Mouse (Mus musculus): ENCODE measurements around the gene 6430628N08Rik. TPM values are rescaled to one million over a fixed set of nuclear protein-coding genes. Genes with fewer than 3 reads are reported as not detected.

The 6430628N08Rik gene
- polyA plus RNA-seq, 1 experiment from 2014 or later: not detected

DNA sequence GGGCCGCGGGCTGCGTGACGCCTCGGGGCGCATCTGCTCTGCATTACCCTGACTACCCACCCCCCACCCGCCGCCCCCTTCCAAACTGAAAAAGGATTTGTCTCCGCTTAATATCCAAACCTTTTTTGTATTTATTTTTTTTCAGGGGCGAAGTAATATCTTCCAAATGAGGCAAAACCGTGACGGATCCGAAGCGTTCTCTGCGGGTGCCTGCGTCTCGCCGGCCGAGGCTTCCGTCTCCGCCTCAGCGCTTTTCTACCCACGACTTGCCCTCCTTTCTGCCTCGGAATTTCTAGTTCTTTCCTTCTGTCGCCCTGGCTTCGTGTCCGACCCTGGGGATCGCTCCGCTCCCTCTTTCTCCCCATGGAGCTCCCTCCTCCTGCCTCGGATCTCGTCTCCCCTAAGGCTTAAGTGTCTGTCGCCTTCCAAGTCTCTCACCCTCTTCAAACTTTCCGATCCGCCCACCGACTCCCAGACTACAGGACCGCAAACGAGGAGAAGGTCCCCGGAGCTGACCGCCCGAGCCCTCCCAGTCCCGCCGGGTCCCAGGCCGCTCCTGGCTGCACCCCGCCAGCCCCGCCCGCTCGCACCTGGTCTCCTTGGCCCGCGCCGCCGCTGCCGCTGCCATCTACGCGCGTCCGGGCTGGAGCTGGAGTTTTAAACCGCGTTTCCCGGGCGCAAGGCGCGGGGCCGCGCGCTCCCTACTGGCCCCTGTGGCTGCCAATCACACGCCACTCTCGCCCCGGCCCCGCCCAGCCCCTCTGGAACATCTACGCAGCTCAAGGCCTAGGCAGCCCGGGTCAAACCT is 49.0 kb downstream of the 6430628N08Rik start, which contains the start of gene Dmbx1:
Gene Dmbx1, minus strand, starts transcription at position 632 of the 808 bp plus-strand sequence.
- WGBS: under 1% methylated on average over 69 of the region's 71 CpGs
- H3K4me2 ChIP-seq (replicated peaks; ENCODE audit: low read depth, low read length): peak within 1 kb of the TSS; percentile 56
- H3K27me3 ChIP-seq (ENCODE audit: control insufficient read depth, insufficient read depth, low read length): peaks cover 99% of the 10 kb centered on the region
- H3K9me3 ChIP-seq (ENCODE audit: control insufficient read depth, low read length): no peaks in the 10 kb centered on the region
- no peak within 1 kb of the TSS for H3K9ac ChIP-seq (ENCODE audit: low read depth, low read length)
- H3K4me1 ChIP-seq (ENCODE audit: control insufficient read depth, insufficient read depth, low read length): peaks cover 7% of the 10 kb centered on the region
- no peak within 1 kb of the TSS for H3K27ac ChIP-seq (ENCODE audit: low read depth, low read length)
- peak; percentile 8 for ATAC-seq (ENCODE audit: low FRiP score, low TSS enrichment)
- H3K4me3 ChIP-seq (ENCODE audit: low read length): peak within 1 kb of the TSS; percentile 35
- H3K36me3 ChIP-seq (ENCODE audit: control insufficient read depth, insufficient read depth, low read length): no peaks in the 10 kb centered on the region

DNA sequence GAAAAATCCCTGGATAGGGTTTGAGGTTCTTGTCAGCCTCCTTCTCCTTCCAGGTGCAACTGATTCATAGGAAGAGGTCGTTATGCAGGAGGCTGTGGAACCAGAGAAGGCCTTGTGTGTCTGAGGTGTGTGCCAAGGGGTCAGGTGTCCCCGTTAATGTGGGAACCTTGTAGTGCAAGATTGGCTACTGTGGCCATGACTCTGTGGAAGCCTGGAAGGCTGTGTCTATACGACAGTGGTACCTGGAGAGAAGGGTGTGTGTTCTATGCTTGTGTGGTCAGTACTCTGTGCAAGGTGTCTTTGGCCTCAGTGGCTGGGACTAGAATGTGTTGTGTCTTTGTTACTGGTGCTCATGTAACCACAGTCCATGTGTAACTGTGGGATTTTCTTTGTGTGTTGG is 50.2 kb downstream of the 6430628N08Rik start:
- Histone ChIP-seq H3K4me1 (ENCODE audit: control insufficient read depth, insufficient read depth, low read length) (peaks cover 7% of the 10 kb centered on the region), H3K27me3 (ENCODE audit: control insufficient read depth, insufficient read depth, low read length) (peaks cover 99% of the 10 kb centered on the region), H3K27ac (ENCODE audit: low read depth, low read length) (no peak overlapping the region), H3K4me3 (ENCODE audit: low read length) (no peak overlapping the region), H3K4me2 (replicated peaks; ENCODE audit: low read depth, low read length) (no peak overlapping the region), H3K36me3 (ENCODE audit: control insufficient read depth, insufficient read depth, low read length) (no peaks in the 10 kb centered on the region), H3K9me3 (ENCODE audit: control insufficient read depth, low read length) (no peaks in the 10 kb centered on the region), H3K9ac (ENCODE audit: low read depth, low read length) (no peak overlapping the region)
- no peak for ATAC-seq (ENCODE audit: low FRiP score, low TSS enrichment)
- WGBS: 3% methylated on average over 3 of the region's 3 CpGs

DNA sequence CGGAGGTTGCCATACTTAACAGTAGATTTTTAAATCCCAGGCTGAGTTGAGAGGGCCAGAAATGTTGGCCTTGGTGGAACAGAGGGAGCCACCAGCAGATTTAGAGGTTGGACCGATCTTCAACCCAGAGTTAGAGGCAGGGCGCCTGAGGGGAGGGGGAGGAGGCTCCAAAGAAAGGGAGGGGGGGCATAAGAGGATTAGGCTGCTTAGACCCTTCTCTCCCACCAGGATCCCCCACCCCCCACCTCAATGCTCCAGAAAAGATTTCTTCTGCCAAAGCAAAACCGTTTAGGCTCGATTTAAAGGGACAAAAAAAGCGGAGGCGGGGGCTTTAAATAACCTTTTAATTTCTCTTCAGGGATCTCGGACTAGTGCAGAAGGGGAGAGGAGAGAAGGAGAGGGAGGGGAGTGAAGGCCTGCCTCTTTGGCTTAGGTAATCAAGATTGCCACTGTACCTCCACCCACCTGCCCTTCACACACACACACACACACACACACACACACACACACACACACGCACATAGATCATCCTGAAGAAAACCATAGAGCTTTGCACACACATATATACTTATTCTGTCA is 50.9 kb downstream of the 6430628N08Rik start:
- H3K27ac ChIP-seq (ENCODE audit: low read depth, low read length): no peak overlapping the region
- H3K36me3 ChIP-seq (ENCODE audit: control insufficient read depth, insufficient read depth, low read length): no peaks in the 10 kb centered on the region
- peaks cover 7% of the 10 kb centered on the region for H3K4me1 ChIP-seq (ENCODE audit: control insufficient read depth, insufficient read depth, low read length)
- no peak overlapping the region for H3K9ac ChIP-seq (ENCODE audit: low read depth, low read length)
- peaks cover 99% of the 10 kb centered on the region for H3K27me3 ChIP-seq (ENCODE audit: control insufficient read depth, insufficient read depth, low read length)
- no peaks in the 10 kb centered on the region for H3K9me3 ChIP-seq (ENCODE audit: control insufficient read depth, low read length)
- no peak overlapping the region for H3K4me2 ChIP-seq (replicated peaks; ENCODE audit: low read depth, low read length)
- ATAC-seq (ENCODE audit: low FRiP score, low TSS enrichment): no peak
- 6% methylated on average over 9 of the region's 9 CpGs for WGBS
- no peak overlapping the region for H3K4me3 ChIP-seq (ENCODE audit: low read length)

DNA sequence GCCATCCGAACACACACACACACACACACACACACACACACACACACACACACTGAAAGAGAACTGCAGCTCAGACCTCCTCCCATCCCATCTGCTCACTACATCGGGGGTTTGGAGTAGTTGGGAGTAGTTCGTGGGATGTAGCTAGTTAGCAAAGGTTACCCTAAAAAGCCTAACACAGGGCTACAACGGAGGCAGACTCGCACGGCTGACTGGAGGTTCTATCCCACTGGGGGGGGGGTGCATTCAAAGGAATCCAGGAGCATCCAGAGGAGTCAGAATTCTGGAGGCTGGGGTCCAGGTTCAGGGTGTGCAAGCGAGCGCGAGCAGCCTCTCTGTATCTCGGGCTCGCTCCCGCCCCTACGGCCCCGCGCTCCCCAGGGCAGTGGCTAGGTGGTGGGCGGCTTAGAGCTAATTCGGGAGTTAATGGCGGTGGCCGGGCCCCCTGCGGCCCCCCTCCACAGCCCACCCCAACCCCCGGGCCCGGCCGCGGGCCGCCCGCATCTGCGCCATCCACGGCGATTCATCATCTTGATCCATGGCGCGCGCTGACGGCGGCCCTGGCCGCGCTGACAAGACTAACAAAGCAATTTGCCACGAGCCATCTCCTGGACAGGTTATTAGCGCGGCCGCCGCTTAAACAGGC is 53.3 kb downstream of the 6430628N08Rik start:
- H3K4me2 ChIP-seq (replicated peaks; ENCODE audit: low read depth, low read length): no peak overlapping the region; the same call in 1 of the 2 replicates

More for the DNA sequence above, 53.3 kb downstream of the 6430628N08Rik start:
- H3K27ac ChIP-seq (ENCODE audit: low read depth, low read length): no peak overlapping the region
- H3K9me3 ChIP-seq (ENCODE audit: control insufficient read depth, low read length): no peaks in the 10 kb centered on the region
- WGBS: under 1% methylated on average over 41 of the region's 41 CpGs
- H3K27me3 ChIP-seq (ENCODE audit: control insufficient read depth, insufficient read depth, low read length): peaks cover 95% of the 10 kb centered on the region
- no peaks in the 10 kb centered on the region for H3K36me3 ChIP-seq (ENCODE audit: control insufficient read depth, insufficient read depth, low read length)
- no peak for ATAC-seq (ENCODE audit: low FRiP score, low TSS enrichment)
- peaks cover 5% of the 10 kb centered on the region for H3K4me1 ChIP-seq (ENCODE audit: control insufficient read depth, insufficient read depth, low read length)
- H3K9ac ChIP-seq (ENCODE audit: low read depth, low read length): no peak overlapping the region
- H3K4me3 ChIP-seq (ENCODE audit: low read length): peak overlapping the region; percentile 10; the same call in 1 of the 2 replicates

Other genes starting within 250 kb of the 6430628N08Rik start
- 1.9 and 3.1 TPM in 2 replicates for gene Cyp4b1, start 242.9 kb upstream of the 6430628N08Rik start, polyA plus RNA-seq (2014; fragmentation: Nextera tagmentation; extraction: Ambion mirVana)
- gene Efcab14, start 152.9 kb upstream of the 6430628N08Rik start, polyA plus RNA-seq (2014; fragmentation: Nextera tagmentation; extraction: Ambion mirVana): 35.4 and 54.1 TPM in 2 replicates
- gene Tex38, start 109.6 kb upstream of the 6430628N08Rik start, polyA plus RNA-seq (2014; fragmentation: Nextera tagmentation; extraction: Ambion mirVana): 0.26 TPM in 1 of 2 replicates, not detected in the other
- 55.8 and 63.5 TPM in 2 replicates for gene Atpaf1, start 105.9 kb upstream of the 6430628N08Rik start, polyA plus RNA-seq (2014; fragmentation: Nextera tagmentation; extraction: Ambion mirVana)
- gene Mob3c, start 62.6 kb upstream of the 6430628N08Rik start, polyA plus RNA-seq (2014; fragmentation: Nextera tagmentation; extraction: Ambion mirVana): 9.4 and 9.9 TPM in 2 replicates
- gene Mknk1, start 51.5 kb upstream of the 6430628N08Rik start, polyA plus RNA-seq (2014; fragmentation: Nextera tagmentation; extraction: Ambion mirVana): 17.6 and 19.6 TPM in 2 replicates
- not detected in 2 replicates for gene Kncn, start 6.3 kb upstream of the 6430628N08Rik start, polyA plus RNA-seq (2014; fragmentation: Nextera tagmentation; extraction: Ambion mirVana)
- gene Dmbx1, start 49.3 kb downstream of the 6430628N08Rik start, polyA plus RNA-seq (2014; fragmentation: Nextera tagmentation; extraction: Ambion mirVana): not detected in 2 replicates
- gene Faah, start 127.3 kb downstream of the 6430628N08Rik start, polyA plus RNA-seq (2014; fragmentation: Nextera tagmentation; extraction: Ambion mirVana): 5.2 and 8.7 TPM in 2 replicates
- 17.1 and 24.1 TPM in 2 replicates for gene Nsun4, start 163.2 kb downstream of the 6430628N08Rik start, polyA plus RNA-seq (2014; fragmentation: Nextera tagmentation; extraction: Ambion mirVana)
- 513 and 692 TPM in 2 replicates for gene Uqcrh, start 184.4 kb downstream of the 6430628N08Rik start, polyA plus RNA-seq (2014; fragmentation: Nextera tagmentation; extraction: Ambion mirVana)
- gene Lrrc41, start 184.6 kb downstream of the 6430628N08Rik start, polyA plus RNA-seq (2014; fragmentation: Nextera tagmentation; extraction: Ambion mirVana): 66.6 and 78.1 TPM in 2 replicates
- gene Rad54l, start 233.0 kb downstream of the 6430628N08Rik start, polyA plus RNA-seq (2014; fragmentation: Nextera tagmentation; extraction: Ambion mirVana): 26.6 and 40.7 TPM in 2 replicates
- gene Pomgnt1, start 233.2 kb downstream of the 6430628N08Rik start, polyA plus RNA-seq (2014; fragmentation: Nextera tagmentation; extraction: Ambion mirVana): 50.9 and 68.2 TPM in 2 replicates